Mouse (Mus musculus): Measurements from ENCODE around the gene C330021F23Rik. TPM values are rescaled to one million over a fixed set of nuclear protein-coding genes. Genes with fewer than 3 reads are reported as not detected.

The C330021F23Rik gene
- polyA plus RNA-seq, 1 experiment: 22.8 TPM

DNA sequence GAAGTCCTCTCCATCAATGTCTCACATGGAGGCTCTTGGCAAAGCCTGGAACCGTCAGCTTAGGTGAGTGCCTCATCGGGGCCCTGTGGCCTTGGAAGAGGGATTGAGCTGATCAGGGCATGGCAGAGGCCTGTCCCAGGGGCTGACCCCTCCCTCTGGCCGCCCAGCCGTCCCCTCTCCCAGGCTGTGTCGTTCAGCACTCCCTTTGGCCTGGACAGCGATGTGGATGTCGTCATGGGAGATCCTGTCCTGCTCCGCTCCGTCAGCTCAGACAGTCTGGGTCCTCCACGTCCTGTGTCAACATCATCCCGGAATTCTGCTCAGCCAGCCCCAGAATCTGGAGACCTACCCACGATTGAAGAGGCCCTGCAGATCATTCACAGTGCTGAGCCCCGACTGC, 35.6 kb downstream of the C330021F23Rik start:
- H3K4me1 ChIP-seq (ENCODE audit: control insufficient read depth, insufficient read depth, low read length): peaks cover 5% of the 10 kb centered on the region
- no peaks in the 10 kb centered on the region for H3K9me3 ChIP-seq (replicated peaks; ENCODE audit: control insufficient read depth, insufficient read depth, low read length, poor library complexity, severe bottlenecking)
- no peaks in the 10 kb centered on the region for H3K27me3 ChIP-seq (ENCODE audit: control insufficient read depth, insufficient read depth, low read length, poor library complexity, severe bottlenecking)
- peaks cover 63% of the 10 kb centered on the region for H3K36me3 ChIP-seq (ENCODE audit: control insufficient read depth, insufficient read depth, low read length, poor library complexity, severe bottlenecking)
- H3K9ac ChIP-seq (ENCODE audit: low read depth, poor library complexity, severe bottlenecking): no peak overlapping the region
- no peak overlapping the region for H3K27ac ChIP-seq (ENCODE audit: insufficient read depth, low read length)
- no peak for TF ChIP-seq EP300 (IDR thresholded peaks at IDR 0.05; ENCODE audit: insufficient read depth, low read depth, low read length)
- TF ChIP-seq CTCF (IDR thresholded peaks at IDR 0.05; ENCODE audit: low read depth, low read length): no peak
- TF ChIP-seq POLR2A (IDR thresholded peaks at IDR 0.05; ENCODE audit: insufficient read depth, low read length): no peak
- no peak overlapping the region for H3K4me3 ChIP-seq (ENCODE audit: low read depth, low read length)

DNA sequence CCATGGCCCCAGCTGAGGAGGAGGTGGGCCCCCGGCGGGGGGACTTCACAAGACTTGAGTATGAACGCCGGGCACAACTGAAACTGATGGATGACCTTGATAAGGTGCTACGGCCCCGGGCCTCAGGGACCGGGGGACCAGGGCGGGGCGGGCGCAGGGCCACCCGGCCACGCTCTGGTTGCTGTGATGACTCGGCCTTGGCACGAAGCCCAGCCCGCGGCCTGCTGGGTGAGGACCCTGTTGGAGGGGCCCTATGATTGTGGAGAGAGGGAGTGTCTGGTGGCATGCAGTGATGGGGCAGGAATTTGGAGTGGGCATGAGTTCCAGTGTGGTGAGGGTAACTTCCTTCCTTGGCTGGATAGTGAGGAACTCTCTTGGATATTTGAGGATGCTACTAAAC, 38.8 kb downstream of the C330021F23Rik start:
- Histone ChIP-seq H3K9ac (ENCODE audit: low read depth, poor library complexity, severe bottlenecking) (peak overlapping the region; percentile 41), H3K36me3 (ENCODE audit: control insufficient read depth, insufficient read depth, low read length, poor library complexity, severe bottlenecking) (peaks cover 82% of the 10 kb centered on the region), H3K27ac (ENCODE audit: insufficient read depth, low read length) (peak overlapping the region; percentile 17; the same call in 1 of the 2 replicates), H3K27me3 (ENCODE audit: control insufficient read depth, insufficient read depth, low read length, poor library complexity, severe bottlenecking) (no peaks in the 10 kb centered on the region), H3K4me1 (ENCODE audit: control insufficient read depth, insufficient read depth, low read length) (no peaks in the 10 kb centered on the region), H3K9me3 (replicated peaks; ENCODE audit: control insufficient read depth, insufficient read depth, low read length, poor library complexity, severe bottlenecking) (no peaks in the 10 kb centered on the region), H3K4me3 (ENCODE audit: low read depth, low read length) (no peak overlapping the region)
- TF ChIP-seq CTCF (IDR thresholded peaks at IDR 0.05; ENCODE audit: low read depth, low read length) (no peak), EP300 (IDR thresholded peaks at IDR 0.05; ENCODE audit: insufficient read depth, low read depth, low read length) (no peak)

DNA sequence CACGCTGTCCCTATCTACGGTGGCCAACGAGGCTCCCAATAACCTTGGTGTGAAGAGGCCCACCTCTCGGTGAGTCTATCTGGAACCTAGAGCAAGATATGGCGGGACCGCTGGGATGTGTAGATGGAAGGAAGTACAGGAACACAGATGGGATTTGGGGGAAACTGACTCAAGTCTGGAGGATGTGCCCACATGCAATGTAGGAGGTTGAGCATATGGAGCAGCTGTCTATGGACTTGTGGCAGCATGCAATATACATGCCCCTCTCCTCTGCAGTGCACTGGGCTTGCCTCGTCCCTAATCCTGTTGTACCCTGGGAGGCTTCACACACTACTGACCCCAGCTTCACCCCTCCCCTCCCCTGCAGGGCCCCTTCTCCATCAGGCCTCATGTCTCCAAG, 40.0 kb downstream of the C330021F23Rik start:
- H3K27ac ChIP-seq (ENCODE audit: insufficient read depth, low read length): no peak overlapping the region
- H3K4me3 ChIP-seq (ENCODE audit: low read depth, low read length): no peak overlapping the region
- H3K9me3 ChIP-seq (replicated peaks; ENCODE audit: control insufficient read depth, insufficient read depth, low read length, poor library complexity, severe bottlenecking): no peaks in the 10 kb centered on the region
- peaks cover 81% of the 10 kb centered on the region for H3K36me3 ChIP-seq (ENCODE audit: control insufficient read depth, insufficient read depth, low read length, poor library complexity, severe bottlenecking)
- no peak overlapping the region for H3K9ac ChIP-seq (ENCODE audit: low read depth, poor library complexity, severe bottlenecking)
- no peaks in the 10 kb centered on the region for H3K4me1 ChIP-seq (ENCODE audit: control insufficient read depth, insufficient read depth, low read length)
- no peak for TF ChIP-seq CTCF (IDR thresholded peaks at IDR 0.05; ENCODE audit: low read depth, low read length)
- TF ChIP-seq EP300 (IDR thresholded peaks at IDR 0.05; ENCODE audit: insufficient read depth, low read depth, low read length): no peak
- no peak for TF ChIP-seq POLR2A (IDR thresholded peaks at IDR 0.05; ENCODE audit: insufficient read depth, low read length)
- H3K27me3 ChIP-seq (ENCODE audit: control insufficient read depth, insufficient read depth, low read length, poor library complexity, severe bottlenecking): no peaks in the 10 kb centered on the region

- H3K27ac ChIP-seq (ENCODE audit: insufficient read depth, low read length): peak overlapping the region; percentile 6; the same call in 1 of the 2 replicates
- no peak overlapping the region for H3K4me3 ChIP-seq (ENCODE audit: low read depth, low read length)
- H3K4me1 ChIP-seq (ENCODE audit: control insufficient read depth, insufficient read depth, low read length): no peaks in the 10 kb centered on the region
- no peaks in the 10 kb centered on the region for H3K27me3 ChIP-seq (ENCODE audit: control insufficient read depth, insufficient read depth, low read length, poor library complexity, severe bottlenecking)
- H3K9me3 ChIP-seq (replicated peaks; ENCODE audit: control insufficient read depth, insufficient read depth, low read length, poor library complexity, severe bottlenecking): no peaks in the 10 kb centered on the region
- H3K9ac ChIP-seq (ENCODE audit: low read depth, poor library complexity, severe bottlenecking): no peak overlapping the region
- TF ChIP-seq POLR2A (IDR thresholded peaks at IDR 0.05; ENCODE audit: insufficient read depth, low read length): no peak
- no peak for TF ChIP-seq CTCF (IDR thresholded peaks at IDR 0.05; ENCODE audit: low read depth, low read length)
- TF ChIP-seq EP300 (IDR thresholded peaks at IDR 0.05; ENCODE audit: insufficient read depth, low read depth, low read length): no peak
- H3K36me3 ChIP-seq (ENCODE audit: control insufficient read depth, insufficient read depth, low read length, poor library complexity, severe bottlenecking): peaks cover 73% of the 10 kb centered on the region
These were observed 41.4 kb downstream of the C330021F23Rik start for GRCm38 (mm10) chr8:3609046-3609815.

DNA sequence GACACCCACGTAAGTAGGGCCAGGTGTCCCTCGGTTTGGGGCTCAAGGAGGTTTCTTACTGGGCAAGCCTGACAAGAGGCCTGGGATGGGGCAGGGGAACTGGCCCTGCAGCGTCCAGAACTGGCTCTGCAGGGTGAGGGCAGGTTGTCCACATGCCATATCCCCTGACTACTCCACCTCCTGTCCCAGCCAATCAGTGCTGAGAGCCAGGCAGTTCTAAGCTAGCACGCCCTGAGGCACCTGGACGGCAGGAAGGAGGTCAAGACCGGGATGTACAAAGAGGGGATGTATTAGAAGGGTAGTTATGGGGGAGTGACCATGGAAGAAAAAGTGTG, 42.0 kb downstream of the C330021F23Rik start:
- no peak overlapping the region for H3K4me3 ChIP-seq (ENCODE audit: low read depth, low read length)
- no peaks in the 10 kb centered on the region for H3K27me3 ChIP-seq (ENCODE audit: control insufficient read depth, insufficient read depth, low read length, poor library complexity, severe bottlenecking)
- H3K4me1 ChIP-seq (ENCODE audit: control insufficient read depth, insufficient read depth, low read length): no peaks in the 10 kb centered on the region
- no peak overlapping the region for H3K9ac ChIP-seq (ENCODE audit: low read depth, poor library complexity, severe bottlenecking)
- peak overlapping the region; percentile 6; the same call in 1 of the 2 replicates for H3K27ac ChIP-seq (ENCODE audit: insufficient read depth, low read length)
- no peaks in the 10 kb centered on the region for H3K9me3 ChIP-seq (replicated peaks; ENCODE audit: control insufficient read depth, insufficient read depth, low read length, poor library complexity, severe bottlenecking)
- peak; percentile 70; the same call in 1 of the 2 replicates for TF ChIP-seq EP300 (IDR thresholded peaks at IDR 0.05; ENCODE audit: insufficient read depth, low read depth, low read length)
- TF ChIP-seq POLR2A (IDR thresholded peaks at IDR 0.05; ENCODE audit: insufficient read depth, low read length): no peak
- peaks cover 73% of the 10 kb centered on the region for H3K36me3 ChIP-seq (ENCODE audit: control insufficient read depth, insufficient read depth, low read length, poor library complexity, severe bottlenecking)

GRCm38 (mm10) chr8:3621199-3621970, 53.6 kb downstream of the C330021F23Rik start, which contains the start of the genes Xab2 and Pet100:
Gene Xab2, minus strand, starts transcription at chr8:3621316.
Gene Pet100, plus strand, starts transcription at chr8:3621548.
- no peak within 1 kb of the TSS for H3K27ac ChIP-seq (ENCODE audit: insufficient read depth, low read length)
- peak within 1 kb of the TSS; percentile 97 for H3K4me3 ChIP-seq (ENCODE audit: low read depth, low read length)
- TF ChIP-seq EP300 (IDR thresholded peaks at IDR 0.05; ENCODE audit: insufficient read depth, low read depth, low read length): no peak
- no peak for TF ChIP-seq CTCF (IDR thresholded peaks at IDR 0.05; ENCODE audit: low read depth, low read length)
- no peak for TF ChIP-seq POLR2A (IDR thresholded peaks at IDR 0.05; ENCODE audit: insufficient read depth, low read length)
- no peaks in the 10 kb centered on the region for H3K9me3 ChIP-seq (replicated peaks; ENCODE audit: control insufficient read depth, insufficient read depth, low read length, poor library complexity, severe bottlenecking)
- no peaks in the 10 kb centered on the region for H3K4me1 ChIP-seq (ENCODE audit: control insufficient read depth, insufficient read depth, low read length)
- peak within 1 kb of the TSS; percentile 83 for H3K9ac ChIP-seq (ENCODE audit: low read depth, poor library complexity, severe bottlenecking)
- H3K27me3 ChIP-seq (ENCODE audit: control insufficient read depth, insufficient read depth, low read length, poor library complexity, severe bottlenecking): no peaks in the 10 kb centered on the region
- peaks cover 19% of the 10 kb centered on the region for H3K36me3 ChIP-seq (ENCODE audit: control insufficient read depth, insufficient read depth, low read length, poor library complexity, severe bottlenecking)

Data from ES-Bruce4 (cell line).